Mouse (Mus musculus): ENCODE results near the gene Lsamp.
A peak's percentile ranks its signal among the peaks of the same experiment; 100 is the strongest.

Lsamp gene

DNA sequence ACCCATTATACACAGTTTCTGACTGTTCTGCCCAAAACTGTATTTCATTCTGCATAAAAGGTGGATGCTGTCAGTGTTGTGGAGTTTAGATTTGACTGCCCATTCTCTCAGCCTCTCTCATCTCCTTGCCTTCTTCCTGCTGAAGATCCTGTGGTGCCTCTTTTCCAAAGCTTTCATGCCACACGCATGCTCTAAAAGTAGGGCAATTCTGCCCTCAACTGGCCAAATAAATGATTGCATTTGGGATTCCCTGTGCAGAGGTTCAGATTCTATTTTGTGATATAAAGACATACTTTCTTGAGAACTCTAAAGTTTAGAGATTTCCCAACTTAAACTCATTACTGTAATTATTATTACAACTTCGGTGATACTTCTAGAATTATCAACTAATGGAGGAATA is 1260.5 kb downstream of the Lsamp start:
- DNase-seq (ENCODE audit: low spot score): no peak

GRCm38 (mm10) chr16:41258145-41259035 is 1274.2 kb downstream of the Lsamp start:
- DNase-seq (ENCODE audit: low spot score): peak; percentile 19

DNA sequence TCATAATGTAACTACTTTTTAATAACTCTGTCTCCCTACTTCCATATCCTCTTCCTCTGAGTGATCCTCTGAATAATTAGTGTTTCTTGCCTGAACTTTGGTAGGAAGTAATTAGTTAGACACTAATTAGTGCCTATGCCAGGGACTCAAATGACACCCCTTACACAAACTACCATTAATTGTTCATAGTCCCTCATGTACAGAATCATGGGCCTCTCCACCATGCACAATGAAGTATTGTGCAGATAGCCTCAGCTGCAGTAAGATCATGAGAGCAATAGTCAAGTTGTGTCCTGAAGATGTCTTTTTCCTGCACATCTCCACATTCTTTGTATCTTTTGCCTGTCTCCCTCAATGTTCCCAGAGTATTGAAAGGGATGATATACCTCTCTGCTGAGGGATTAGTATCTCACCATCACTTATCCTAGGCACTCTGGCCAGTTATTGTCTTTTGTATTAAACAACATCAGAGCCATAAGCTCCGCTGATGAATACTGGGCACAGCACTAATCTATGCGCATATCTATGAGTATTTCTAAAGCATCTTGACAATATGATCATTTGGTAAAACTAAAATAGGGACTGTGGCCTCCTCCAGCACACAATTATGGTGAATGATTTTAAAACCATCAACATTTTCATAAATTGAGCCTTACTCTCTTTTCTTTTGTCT is 1292.0 kb downstream of the Lsamp start:
- no peak for DNase-seq (ENCODE audit: low spot score)

DNA sequence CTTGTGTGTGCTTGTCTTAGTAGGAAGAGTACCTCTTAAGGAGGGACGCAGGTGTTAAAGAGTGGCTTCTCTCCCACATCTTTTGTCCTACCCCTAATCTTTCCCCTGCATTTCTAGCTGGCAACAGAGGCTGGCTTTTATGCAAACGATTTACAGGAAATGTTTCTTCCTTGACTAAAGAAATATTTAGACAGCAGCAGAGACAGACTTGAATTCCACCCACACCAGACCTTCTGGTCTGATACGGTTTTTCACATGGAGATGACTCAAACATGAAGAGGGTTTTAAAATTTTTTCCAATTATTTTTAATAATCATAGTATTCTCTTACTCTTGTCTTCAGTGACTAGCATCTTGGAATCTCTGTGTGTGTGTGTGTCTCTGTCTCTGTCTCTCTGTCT is 1333.8 kb downstream of the Lsamp start:
- no peak for DNase-seq (ENCODE audit: low spot score)

- no peak for DNase-seq (ENCODE audit: low spot score)
Observed at GRCm38 (mm10) chr16:41343431-41343830, 1359.3 kb downstream of the Lsamp start.

DNA sequence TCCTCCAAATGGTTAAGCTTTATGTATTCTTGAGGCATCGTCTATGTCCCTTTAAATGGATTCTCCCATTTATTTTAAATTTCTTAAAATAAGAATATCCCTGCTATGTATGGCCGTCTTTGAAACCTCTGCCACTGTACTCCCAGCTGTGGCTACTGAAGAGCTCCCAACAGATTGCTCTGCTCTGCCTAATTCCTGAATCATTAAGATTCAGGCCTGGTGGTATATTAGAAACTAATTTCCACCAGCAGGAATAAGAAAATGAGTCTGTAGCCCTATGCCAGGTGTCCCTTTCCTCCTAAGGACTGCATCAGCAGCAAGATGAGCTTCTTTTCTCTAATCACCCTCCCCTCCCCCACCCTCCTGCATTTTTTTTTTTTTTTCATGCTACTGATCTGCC is 1381.0 kb downstream of the Lsamp start:
- no peak for DNase-seq (ENCODE audit: low spot score)

- no peak for DNase-seq (ENCODE audit: low spot score)
Observed at GRCm38 (mm10) chr16:41383702-41384101, 1399.5 kb downstream of the Lsamp start.

GRCm38 (mm10) chr16:41384288-41384687 is 1400.1 kb downstream of the Lsamp start:
- DNase-seq (ENCODE audit: low spot score): no peak

GRCm38 (mm10) chr16:41408850-41409249 is 1424.7 kb downstream of the Lsamp start:
- DNase-seq (ENCODE audit: low spot score): no peak

DNA sequence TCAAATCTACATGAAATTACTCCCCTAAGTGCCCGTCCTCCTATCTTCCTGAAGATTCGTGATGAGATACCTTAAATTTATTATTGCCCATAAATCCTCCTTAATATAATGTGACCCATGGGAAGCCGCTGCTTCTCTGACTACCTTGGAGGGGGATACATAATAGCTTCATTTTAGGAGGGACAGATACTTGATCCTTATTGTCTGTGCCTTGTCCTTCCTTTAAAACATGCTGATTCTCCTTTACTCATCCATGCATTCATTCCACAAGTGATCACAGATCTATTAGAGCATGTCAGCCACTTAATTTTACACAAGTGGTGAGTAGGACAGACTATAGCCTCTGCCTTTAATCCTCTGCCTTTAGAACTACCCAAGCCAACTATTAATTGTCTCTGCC is 1426.5 kb downstream of the Lsamp start:
- no peak for DNase-seq (ENCODE audit: low spot score)

DNA sequence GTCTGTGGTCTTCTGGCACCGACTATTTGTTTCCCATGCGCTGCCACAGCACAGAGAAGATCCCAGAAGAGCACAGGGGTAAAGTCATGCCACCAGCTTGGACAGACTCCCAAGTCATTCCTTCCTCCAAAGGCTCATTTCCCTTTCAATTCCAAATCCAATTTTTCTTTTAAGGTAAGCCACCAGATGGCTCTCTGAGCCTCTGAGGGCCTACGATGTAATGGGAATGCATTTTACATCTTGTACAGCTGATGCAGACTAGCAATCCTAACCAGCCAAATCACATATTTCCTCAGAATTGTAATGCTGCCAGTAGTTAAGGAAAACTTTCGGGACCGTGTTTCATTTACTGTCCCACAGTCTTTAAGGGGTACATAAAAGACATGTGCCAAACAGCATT is 1433.2 kb downstream of the Lsamp start:
- DNase-seq (ENCODE audit: low spot score): no peak

- DNase-seq (ENCODE audit: low spot score): no peak
Observed at GRCm38 (mm10) chr16:41467391-41467790, 1483.2 kb downstream of the Lsamp start.

DNA sequence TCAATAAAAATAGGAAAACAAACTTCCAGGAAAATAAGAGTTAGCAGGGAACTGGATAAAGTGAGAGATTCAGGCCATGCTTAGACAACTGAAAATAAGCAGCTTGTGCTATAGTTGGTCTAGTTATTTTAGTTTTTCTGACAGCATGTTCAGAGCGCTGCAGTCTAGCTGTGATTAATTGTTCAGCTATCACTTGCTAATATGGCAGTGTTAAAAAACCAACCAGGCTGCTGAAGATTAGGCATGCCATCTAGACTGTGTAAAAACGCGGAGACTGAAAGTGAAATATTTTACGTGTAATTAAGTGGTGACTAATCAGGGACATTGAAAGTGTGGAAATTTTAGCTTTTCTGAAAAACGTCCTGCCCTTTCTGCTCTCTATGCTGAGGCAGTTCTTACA is 1494.5 kb downstream of the Lsamp start:
- no peak for DNase-seq (ENCODE audit: low spot score)

GRCm38 (mm10) chr16:41481832-41482231 is 1497.7 kb downstream of the Lsamp start:
- DNase-seq (ENCODE audit: low spot score): no peak

DNA sequence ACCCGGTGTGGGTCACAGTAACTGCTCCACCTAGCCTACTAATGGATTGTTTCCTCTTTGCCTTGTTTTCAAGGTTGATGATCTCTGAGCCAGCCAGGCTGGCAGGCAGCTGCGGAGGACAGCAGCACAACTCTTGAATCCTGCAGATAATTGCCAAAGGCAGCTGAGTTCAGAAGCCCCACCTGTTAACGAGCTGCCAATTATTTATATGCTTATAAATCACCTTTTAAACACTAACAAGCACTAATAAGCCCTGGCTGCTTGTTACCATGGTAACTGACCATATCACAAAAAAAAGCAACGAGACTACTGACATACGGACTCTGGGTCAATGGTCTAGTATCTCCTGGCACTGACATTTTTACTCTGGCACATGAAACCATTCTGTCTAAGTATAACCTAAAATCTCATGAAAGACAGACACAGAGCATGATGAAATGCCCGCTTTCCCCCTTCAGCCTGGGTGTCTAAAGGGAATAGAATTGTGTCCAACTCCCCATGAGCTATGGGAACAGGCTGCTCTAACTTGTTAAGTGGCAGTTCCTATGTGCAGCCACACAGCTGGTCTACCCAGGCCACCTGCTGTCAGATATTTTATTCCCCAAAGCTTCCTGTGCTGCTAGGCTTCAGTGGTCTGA is 1526.9 kb downstream of the Lsamp start:
- DNase-seq (ENCODE audit: low spot score): no peak

- no peak for DNase-seq (ENCODE audit: low spot score)
Observed at GRCm38 (mm10) chr16:41521566-41521965, 1537.4 kb downstream of the Lsamp start.

DNA sequence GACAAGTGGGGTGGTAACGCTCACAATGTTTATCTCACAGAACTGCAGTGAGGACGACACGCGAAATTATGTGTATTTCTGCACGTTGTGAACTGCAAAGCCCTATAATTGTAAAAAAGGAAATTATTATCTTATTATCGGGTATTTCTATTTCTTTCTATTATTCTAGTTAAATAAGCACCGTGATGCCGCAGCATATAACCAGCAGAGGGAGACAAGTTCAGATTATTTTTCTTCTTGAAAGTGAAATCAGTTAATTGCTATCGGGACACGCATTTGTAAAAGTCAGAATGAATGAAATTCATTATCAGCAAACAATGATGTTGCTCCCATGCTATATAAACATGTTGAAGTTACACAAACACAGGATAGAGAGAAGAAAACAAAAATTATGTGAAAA is 1540.1 kb downstream of the Lsamp start:
- DNase-seq (ENCODE audit: low spot score): no peak

GRCm38 (mm10) chr16:41532661-41533551 is 1548.7 kb downstream of the Lsamp start:
- DNase-seq (ENCODE audit: low spot score): no peak

DNA sequence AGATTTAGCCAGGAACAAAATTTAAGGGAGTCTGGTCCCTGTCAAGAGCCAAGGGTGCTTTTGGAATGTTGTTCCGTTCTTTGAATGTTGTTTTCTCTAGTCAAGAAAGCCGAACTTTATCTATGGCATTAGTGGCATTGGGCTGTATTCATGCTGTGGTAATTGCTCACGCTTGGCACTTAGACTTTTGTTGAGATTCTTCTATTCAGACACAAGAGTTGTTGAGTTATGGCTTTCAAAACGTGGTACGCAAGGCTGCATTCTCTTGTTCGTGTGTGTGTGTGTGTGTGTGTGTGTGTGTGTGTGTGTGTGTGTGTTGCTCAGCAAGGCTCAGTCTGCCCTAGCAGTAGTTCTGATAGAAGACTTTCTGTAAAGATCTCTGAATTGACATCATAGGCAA is 1549.5 kb downstream of the Lsamp start:
- no peak for DNase-seq (ENCODE audit: low spot score)

GRCm38 (mm10) chr16:41535806-41536205 is 1551.6 kb downstream of the Lsamp start:
- DNase-seq (ENCODE audit: low spot score): no peak

GRCm38 (mm10) chr16:41542641-41543040 is 1558.5 kb downstream of the Lsamp start:
- DNase-seq (ENCODE audit: low spot score): no peak

DNA sequence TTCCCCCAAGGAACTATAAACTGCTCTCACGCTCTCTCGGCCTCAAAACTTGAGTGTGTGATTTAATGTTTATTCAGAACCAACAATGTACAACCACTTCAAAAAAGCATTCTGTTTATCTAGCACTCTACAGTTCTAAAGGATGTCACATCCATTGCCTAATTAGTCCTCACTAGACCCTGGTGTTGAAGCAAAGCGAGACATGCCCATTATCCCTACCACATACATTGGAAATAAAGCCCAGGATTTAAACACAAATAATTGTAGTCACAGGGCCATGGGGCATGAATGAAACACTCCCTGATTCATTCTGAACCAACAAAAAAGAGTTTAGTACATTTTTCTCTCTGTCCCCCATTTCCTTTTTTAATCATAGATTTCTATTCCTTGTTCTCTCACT is 1567.0 kb downstream of the Lsamp start:
- DNase-seq (ENCODE audit: low spot score): no peak
